9 mouse cellular contexts compared by ENCODE assay signal in the genomic region with DNA sequence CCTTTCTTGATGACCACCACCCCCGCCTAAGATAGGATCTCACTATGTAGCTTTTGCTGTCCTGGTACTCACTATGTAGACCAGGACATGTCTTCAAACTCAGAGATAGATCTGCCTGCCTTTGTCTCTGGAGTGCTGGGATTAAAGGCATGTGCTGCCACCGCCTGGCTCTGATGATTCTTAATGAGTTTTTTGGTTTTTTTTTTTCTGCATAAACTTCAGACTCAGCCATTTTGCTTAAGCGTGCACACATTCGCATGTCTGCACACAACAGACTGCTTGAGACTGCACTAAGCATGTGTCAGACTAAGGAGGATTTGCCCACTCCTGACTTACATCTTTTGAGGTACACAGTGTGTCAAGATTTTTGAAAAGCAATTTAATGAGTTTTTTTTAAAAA. TPM values are rescaled to one million over a fixed set of nuclear protein-coding genes. Genes with fewer than 3 reads are reported as not detected.
A peak's percentile ranks its signal among the peaks of the same experiment; 100 is the strongest.
DNase-seq lines count a peak whose midpoint lies in the region; ATAC-seq lines count a peak whose summit lies in the region.
"Had no signal": no experiment of that assay in that cellular context is flagged by ENCODE, and none has a peak within 500 bp of the region (broad histone marks: within the 10 kb centered on the region; RNA-seq: fewer than 3 reads in every experiment).

No protein-coding gene starts in this region.

- peak; percentile 75 for DNase-seq in heart, adult 11 months
- no peak for DNase-seq in heart, postnatal 14 days
- DNase-seq in layer of hippocampus, adult 9-11 months, result peak; percentile 15
- no peak for DNase-seq in layer of hippocampus, postnatal 10 days (ENCODE audit: low spot score in 2 of 2)
- peak; percentile 7 for DNase-seq in ZHBTc4 (ENCODE audit: low read depth, low spot score)
- no peak for DNase-seq in spleen, postnatal 36 days (ENCODE audit: low spot score in 2 of 2)
- DNase-seq: midbrain, embryonic 14.5 days; right cerebral cortex, postnatal 14 days had no signal

- intact Hi-C loops in heart, postnatal 14 days (cut with DNase I), result loop anchor here (5.0 kb wide), 1 partner anchor 73 kb away; no protein-coding TSS in a partner anchor

- no peak for ATAC-seq in activated CD4-positive, CD25-positive, alpha-beta regulatory T cell, adult 4 months

RNA-seq across cellular contexts. Expression of gene Tiam2, which starts 24.0 kb away (rescaled TPM):
- 1 to 10 TPM; 2.7 to 2.8 TPM for total RNA-seq in heart, postnatal 14 days (2021)
- total RNA-seq in layer of hippocampus, postnatal 10 days (2021), result 10 to 100 TPM; 24.2 to 29.0 TPM
- 1 to 10 TPM; 1.0 to 1.7 TPM for polyA plus RNA-seq in activated CD4-positive, CD25-positive, alpha-beta regulatory T cell, adult 4 months (2017; shearing (Covaris generic))

Comparison
In these comparisons a context has a peak if more than half of its experiments do, and no peak if none do; other contexts are left out.
1. DNase-seq: peak in heart, adult 11 months (single experiment), layer of hippocampus, adult 9-11 months (single experiment) and ZHBTc4 (single experiment); none in heart, postnatal 14 days (0 of 2), layer of hippocampus, postnatal 10 days (0 of 2) and spleen, postnatal 36 days (0 of 2).
2. RNA of gene Tiam2, which starts 24.0 kb away (total RNA-seq): 24.2 to 29.0 TPM in layer of hippocampus, postnatal 10 days; 2.7 to 2.8 TPM in heart, postnatal 14 days; every median in the first group is over 4 times any median in the second.